Mouse (Mus musculus) MEL (cell line): ENCODE measurements around the gene Zfp865. TPM values are rescaled to one million over a fixed set of nuclear protein-coding genes. Genes with fewer than 3 reads are reported as not detected.
A peak's percentile ranks its signal among the peaks of the same experiment; 100 is the strongest.

Source experiments
- DNase-seq: peaks from one replicate; pipeline ENCODE4 v3.0.0; 2011; ENCODE audit warnings: low read depth, low spot score
- H3K27ac ChIP-seq: 2 replicates; pipeline ENCODE4 v1.5.1; 2012; ENCODE audit warnings: low read depth, mild to moderate bottlenecking, control low read depth, low read length, moderate library complexity; ENCODE audit not compliant: control insufficient read depth
- H3K27me3 ChIP-seq, 2 experiments: fragments of 150-350 bp in 1 of 2; sonication (generic) in 1 of 2; 2 replicates each; pipeline ENCODE4 v1.6.1; 2012; ENCODE audit warnings: low read length in 2 of 2, mild to moderate bottlenecking in 2 of 2, improper control_type of control experiment in 1 of 2, moderate library complexity in 1 of 2; ENCODE audit not compliant: insufficient read depth in 2 of 2, control insufficient read depth in 1 of 2
- H3K36me3 ChIP-seq, 2 experiments: 2 replicates each; pipeline ENCODE4 v1.6.1; 2012 to 2014; ENCODE audit warnings: low read length in 2 of 2, improper control_type of control experiment in 1 of 2, inconsistent platforms in 1 of 2, mild to moderate bottlenecking in 1 of 2; ENCODE audit not compliant: insufficient read depth in 2 of 2, control insufficient read depth in 1 of 2
- H3K4me1 ChIP-seq, 2 experiments: fragments of 150-350 bp in 1 of 2; sonication (generic) in 1 of 2; 2 replicates each; pipeline ENCODE4 v1.6.1; 2012; ENCODE audit warnings: low read length in 2 of 2, improper control_type of control experiment in 1 of 2, mild to moderate bottlenecking in 1 of 2; ENCODE audit not compliant: insufficient read depth in 2 of 2, control insufficient read depth in 1 of 2
- H3K4me3 ChIP-seq, 2 experiments: fragments of 150-350 bp in 1 of 2; sonication (generic) in 1 of 2; 2 replicates each; pipeline ENCODE4 v1.5.1; 2012; ENCODE audit warnings: low read depth in 2 of 2, low read length in 2 of 2, mild to moderate bottlenecking in 2 of 2, moderate library complexity in 2 of 2, control low read depth in 1 of 2, improper control_type of control experiment in 1 of 2; ENCODE audit not compliant: control insufficient read depth in 1 of 2, insufficient read depth in 1 of 2
- H3K79me2 ChIP-seq: 2 replicates; pipeline ENCODE4 v1.6.1; 2012; ENCODE audit warnings: mild to moderate bottlenecking, low read length, moderate library complexity; ENCODE audit not compliant: control insufficient read depth, poor library complexity, insufficient read depth
- H3K9ac ChIP-seq: 2 replicates; pipeline ENCODE4 v1.6.1; 2012; ENCODE audit warnings: low read depth, mild to moderate bottlenecking, control low read depth, low read length, moderate library complexity; ENCODE audit not compliant: control insufficient read depth, poor library complexity, severe bottlenecking
- H3K9me3 ChIP-seq: fragments of 150-350 bp; sonication (generic); replicated peaks from 2 replicates; pipeline ENCODE4 v1.6.1; 2012; ENCODE audit warnings: mild to moderate bottlenecking, low read length, improper control_type of control experiment, moderate library complexity; ENCODE audit not compliant: insufficient read depth
- BHLHE40 ChIP-seq: IDR thresholded peaks from 2 replicates; pipeline ENCODE4 v1.6.1; 2012; ENCODE audit warnings: low read depth, mild to moderate bottlenecking, inconsistent platforms, low read length, improper control_type of control experiment, borderline replicate concordance
- CHD2 ChIP-seq: IDR thresholded peaks from 2 replicates; pipeline ENCODE4 v1.6.1; 2011; ENCODE audit warnings: low read length, improper control_type of control experiment
- CTCF ChIP-seq, 3 experiments: IDR thresholded peaks in 2 of 3; conservative IDR thresholded peaks in 1 of 3; 2 replicates each; pipeline ENCODE4 v1.5.1; 2011 to 2012; ENCODE audit warnings: low read length in 3 of 3, low read depth in 2 of 3, mild to moderate bottlenecking in 2 of 3, improper control_type of control experiment in 1 of 3, inconsistent platforms in 1 of 3, mixed read lengths in 1 of 3, moderate library complexity in 1 of 3; ENCODE audit not compliant: control insufficient read depth in 1 of 3, insufficient read depth in 1 of 3, poor library complexity in 1 of 3, severe bottlenecking in 1 of 3
- ELF1 ChIP-seq: IDR thresholded peaks from 2 replicates; pipeline ENCODE4 v1.6.1; 2014; ENCODE audit warnings: low read depth, mild to moderate bottlenecking, inconsistent platforms, low read length, improper control_type of control experiment, moderate library complexity
- EP300 ChIP-seq, 2 experiments: IDR thresholded peaks; 2 replicates each; pipeline ENCODE4 v1.6.1; 2011; ENCODE audit warnings: improper control_type of control experiment in 2 of 2, low read length in 2 of 2, low read depth in 1 of 2, mild to moderate bottlenecking in 1 of 2
- ETS1 ChIP-seq: IDR thresholded peaks from 2 replicates; pipeline ENCODE4 v1.6.1; 2012; ENCODE audit warnings: low read depth, mild to moderate bottlenecking, inconsistent platforms, low read length, improper control_type of control experiment, moderate library complexity
- JUND ChIP-seq: IDR thresholded peaks from 2 replicates; pipeline ENCODE4 v1.6.1; 2011; ENCODE audit warnings: low read depth, mild to moderate bottlenecking, improper control_type of control experiment, low read length
- KAT2A ChIP-seq: conservative IDR thresholded peaks from 2 replicates; pipeline ENCODE4 v1.6.1; 2012; ENCODE audit warnings: low read depth, low read length, improper control_type of control experiment, inconsistent platforms
- MAFK ChIP-seq: IDR thresholded peaks from 2 replicates; pipeline ENCODE4 v1.6.1; 2011; ENCODE audit warnings: low read depth, mild to moderate bottlenecking, low read length, improper control_type of control experiment, borderline replicate concordance
- MAX ChIP-seq: IDR thresholded peaks from 2 replicates; pipeline ENCODE4 v1.6.1; 2011; ENCODE audit warnings: low read length, improper control_type of control experiment
- MXI1 ChIP-seq: IDR thresholded peaks from 2 replicates; pipeline ENCODE4 v1.6.1; 2011; ENCODE audit warnings: mild to moderate bottlenecking, low read depth, low read length, improper control_type of control experiment
- MYB ChIP-seq: IDR thresholded peaks from 2 replicates; pipeline ENCODE4 v1.6.1; 2011; ENCODE audit warnings: mild to moderate bottlenecking, low read depth, low read length, improper control_type of control experiment
- MYC ChIP-seq: IDR thresholded peaks from 2 replicates; pipeline ENCODE4 v1.6.1; 2011; ENCODE audit warnings: low read depth, mild to moderate bottlenecking, low read length, improper control_type of control experiment, moderate library complexity
- NELFE ChIP-seq: IDR thresholded peaks from 2 replicates; pipeline ENCODE4 v1.6.1; 2011; ENCODE audit warnings: low read depth, low read length, improper control_type of control experiment
- POLR2AphosphoS2 ChIP-seq: IDR thresholded peaks from 2 replicates; pipeline ENCODE4 v1.6.1; 2011; ENCODE audit warnings: low read length, improper control_type of control experiment
- POLR2AphosphoS5 ChIP-seq: IDR thresholded peaks from 2 replicates; pipeline ENCODE4 v1.6.1; 2012; ENCODE audit warnings: low read depth, borderline replicate concordance, mild to moderate bottlenecking, inconsistent platforms, low read length, moderate library complexity, mixed read lengths
- RAD21 ChIP-seq: IDR thresholded peaks from 2 replicates; pipeline ENCODE4 v1.6.1; 2011; ENCODE audit warnings: mild to moderate bottlenecking, low read depth, low read length, improper control_type of control experiment
- SIN3A ChIP-seq: IDR thresholded peaks from 2 replicates; pipeline ENCODE4 v1.6.1; 2012; ENCODE audit warnings: low read length, improper control_type of control experiment, inconsistent platforms
- TBP ChIP-seq: IDR thresholded peaks from 2 replicates; pipeline ENCODE4 v1.8.0; 2011; ENCODE audit warnings: low read depth, low read length, improper control_type of control experiment
- UBTF ChIP-seq: IDR thresholded peaks from 2 replicates; pipeline ENCODE4 v1.6.1; 2012; ENCODE audit warnings: low read depth, mild to moderate bottlenecking, inconsistent platforms, low read length, improper control_type of control experiment, moderate library complexity, borderline replicate concordance; ENCODE audit not compliant: insufficient read depth
- ZKSCAN1 ChIP-seq: IDR thresholded peaks from 2 replicates; pipeline ENCODE4 v1.6.1; 2012; ENCODE audit warnings: low read depth, mild to moderate bottlenecking, inconsistent platforms, low read length, improper control_type of control experiment, moderate library complexity
- ZMIZ1 ChIP-seq: IDR thresholded peaks from 2 replicates; pipeline ENCODE4 v1.6.1; 2012; ENCODE audit warnings: low read depth, mild to moderate bottlenecking, inconsistent platforms, low read length, improper control_type of control experiment, moderate library complexity
- ZNF384 ChIP-seq: IDR thresholded peaks from 2 replicates; pipeline ENCODE4 v1.6.1; 2012; ENCODE audit warnings: low read depth, mild to moderate bottlenecking, inconsistent platforms, low read length, improper control_type of control experiment
- polyA plus RNA-seq, 2 experiments: library from polyadenylated mRNA; stranded (reverse) in 1 of 2; unstranded in 1 of 2; fragments of >175 nt in 1 of 2; fragments of >200 nt in 1 of 2; gene quantifications; 2 replicates each; pipeline versions ENCODE4 v1.2.1 to v1.2.4; 2012; ENCODE audit warnings: low replicate concordance in 2 of 2, low read depth in 1 of 2; ENCODE audit not compliant: insufficient read length in 2 of 2, insufficient read depth in 1 of 2, missing spikeins in 1 of 2
- total RNA-seq: library from RNA; depleted of rRNA; stranded (reverse); fragments of 300-350 nt; gene quantifications from 2 replicates; pipeline ENCODE4 v1.2.3, GENCODE M21; 2012

Gene Zfp865
- total and polyA plus RNA-seq, 3 experiments: 12.2 to 34.6 TPM; not detected in 1

- Histone ChIP-seq H3K4me1 (peaks cover 0 to 5% of the 10 kb centered on the region in 2 experiments; a peak in 2 of 4 replicates), H3K9me3 (no peaks in the 10 kb centered on the region), H3K4me3 (no peak overlapping the region), H3K27me3 (no peaks in the 10 kb centered on the region), H3K27ac (no peak overlapping the region), H3K36me3 (no peaks in the 10 kb centered on the region; a peak in 3 of 4 replicates), H3K79me2 (no peaks in the 10 kb centered on the region; the same call in none of the 2 replicates), H3K9ac (no peak overlapping the region)
- TF ChIP-seq CTCF (IDR thresholded peaks at IDR 0.05 in 2 of 3, conservative IDR thresholded peaks at IDR 0.05 in 1 of 3; ENCODE audit: control insufficient read depth in 1 of 3, insufficient read depth in 1 of 3, low read depth in 2 of 3, low read length in 3 of 3, poor library complexity in 1 of 3, severe bottlenecking in 1 of 3): no peak
- no peak for TF ChIP-seq TBP
- TF ChIP-seq KAT2A: no peak
- no peak for TF ChIP-seq MAFK
- no peak for TF ChIP-seq ELF1
- TF ChIP-seq RAD21: no peak
- no peak for TF ChIP-seq ETS1
- no peak for TF ChIP-seq ZNF384
- no peak for TF ChIP-seq SIN3A
- no peak for TF ChIP-seq UBTF
- TF ChIP-seq EP300 (IDR thresholded peaks at IDR 0.05; ENCODE audit: low read depth in 1 of 2, low read length in 2 of 2): no peak
- TF ChIP-seq ZKSCAN1: no peak
- TF ChIP-seq MYB: no peak
- no peak for DNase-seq
These were observed 15.5 kb downstream of the Zfp865 start for GRCm38 (mm10) chr7:5035628-5036027.

GRCm38 (mm10) chr7:5036136-5036535 is 16.0 kb downstream of the Zfp865 start:
- Histone ChIP-seq H3K9ac (no peak overlapping the region), H3K27ac (no peak overlapping the region), H3K27me3 (no peaks in the 10 kb centered on the region)
- no peak for TF ChIP-seq KAT2A
- TF ChIP-seq MAX: no peak
- TF ChIP-seq, all 39 proteins: peak for 0
- Histone ChIP-seq H3K9me3 (no peaks in the 10 kb centered on the region), H3K4me3 (no peak overlapping the region), H3K4me1 (peaks cover 0 to 5% of the 10 kb centered on the region in 2 experiments; a peak in 2 of 4 replicates), H3K79me2 (no peaks in the 10 kb centered on the region; the same call in 1 of the 2 replicates), H3K36me3 (no peaks in the 10 kb centered on the region; a peak in 3 of 4 replicates)
- no peak for DNase-seq

- no peak for DNase-seq
- no peaks in the 10 kb centered on the region for H3K9me3 ChIP-seq
- peak overlapping the region; percentile 91 for H3K9ac ChIP-seq
- H3K4me1 ChIP-seq: peaks cover 0 to 5% of the 10 kb centered on the region in 2 experiments; a peak in 2 of 4 replicates
- H3K27me3 ChIP-seq: no peaks in the 10 kb centered on the region
- H3K27ac ChIP-seq: peak overlapping the region; percentile 44; the same call in 1 of the 2 replicates
- peak overlapping the region; percentile 93; a peak in 3 of 4 replicates for H3K4me3 ChIP-seq
- TF ChIP-seq MYC (no peak), BHLHE40 (no peak), ZMIZ1 (no peak), NELFE (no peak), SIN3A (no peak), ZNF384 (no peak), POLR2AphosphoS5 (no peak), CHD2 (no peak), POLR2AphosphoS2 (no peak), MXI1 (no peak), JUND (no peak), MAFK (no peak)
- no peaks in the 10 kb centered on the region; a peak in 2 of 4 replicates for H3K36me3 ChIP-seq
- no peaks in the 10 kb centered on the region; the same call in 1 of the 2 replicates for H3K79me2 ChIP-seq
These were observed 16.9 kb downstream of the Zfp865 start for GRCm38 (mm10) chr7:5037026-5037425.
